Mouse (Mus musculus) hindbrain, embryonic 16.5 days (tissue): ENCODE results near the gene Rarres2. TPM values are rescaled to one million over a fixed set of nuclear protein-coding genes. Genes with fewer than 3 reads are reported as not detected.
A peak's percentile ranks its signal among the peaks of the same experiment; 100 is the strongest.

Source experiments
- ATAC-seq: fragments of 200-750 bp; cut with Nextera tagmentation; 2 replicates; pipeline ENCODE4 v1.8.0; 2017; ENCODE audit warnings: moderate TSS enrichment, moderate library complexity
- H3K27ac ChIP-seq: fragments of 300-500 bp; sonication (generic); 2 replicates; pipeline ENCODE4 v1.5.1; 2014; ENCODE audit warnings: low read depth, mild to moderate bottlenecking, control low read depth, low read length, moderate library complexity
- H3K27me3 ChIP-seq: fragments of 300-500 bp; sonication (generic); replicated peaks from 2 replicates; pipeline ENCODE4 v1.6.1; 2014; ENCODE audit warnings: low read length; ENCODE audit not compliant: control insufficient read depth, insufficient read depth
- H3K36me3 ChIP-seq: fragments of 300-500 bp; sonication (generic); 2 replicates; pipeline ENCODE4 v1.6.1; 2014; ENCODE audit warnings: mild to moderate bottlenecking, low read length, moderate library complexity, mixed read lengths; ENCODE audit not compliant: control insufficient read depth, insufficient read depth
- H3K4me1 ChIP-seq: fragments of 300-500 bp; sonication (generic); 2 replicates; pipeline ENCODE4 v1.6.1; 2014; ENCODE audit warnings: low read depth, low read length; ENCODE audit not compliant: control insufficient read depth, insufficient read depth
- H3K4me2 ChIP-seq: fragments of 300-500 bp; sonication (generic); 2 replicates; pipeline ENCODE4 v1.6.1; 2014; ENCODE audit warnings: mild to moderate bottlenecking, low read length, control low read depth, moderate library complexity
- H3K4me3 ChIP-seq: fragments of 300-500 bp; sonication (generic); 2 replicates; pipeline ENCODE4 v1.5.1; 2014; ENCODE audit warnings: mild to moderate bottlenecking, low read length, control low read depth, moderate library complexity
- H3K9ac ChIP-seq: fragments of 300-500 bp; sonication (generic); 2 replicates; pipeline ENCODE4 v1.6.1; 2014; ENCODE audit warnings: low read depth, mild to moderate bottlenecking, control low read depth, low read length, moderate library complexity
- H3K9me3 ChIP-seq: fragments of 300-500 bp; sonication (generic); 2 replicates; pipeline ENCODE4 v1.6.1; 2014; ENCODE audit warnings: mild to moderate bottlenecking, low read length, moderate library complexity; ENCODE audit not compliant: control insufficient read depth
- WGBS: fragments of 180-500 bp; shearing (Covaris S2); extraction: QIAGEN DNeasy Blood & Tissue Kit; methylation state at CpG from one replicate; pipeline ENCODE4 v1.1.7; 2014; 5-methylcytosine and 5-hydroxymethylcytosine counted together
- polyA plus RNA-seq: library from polyadenylated mRNA; unstranded; fragments of >200 nt; fragmentation: Nextera tagmentation; extraction: Ambion mirVana; gene quantifications from 2 replicates; pipeline ENCODE4 v1.2.1, GENCODE M21; 2015

The Rarres2 gene
- polyA plus RNA-seq, result 7.8 and 8.2 TPM in 2 replicates

DNA sequence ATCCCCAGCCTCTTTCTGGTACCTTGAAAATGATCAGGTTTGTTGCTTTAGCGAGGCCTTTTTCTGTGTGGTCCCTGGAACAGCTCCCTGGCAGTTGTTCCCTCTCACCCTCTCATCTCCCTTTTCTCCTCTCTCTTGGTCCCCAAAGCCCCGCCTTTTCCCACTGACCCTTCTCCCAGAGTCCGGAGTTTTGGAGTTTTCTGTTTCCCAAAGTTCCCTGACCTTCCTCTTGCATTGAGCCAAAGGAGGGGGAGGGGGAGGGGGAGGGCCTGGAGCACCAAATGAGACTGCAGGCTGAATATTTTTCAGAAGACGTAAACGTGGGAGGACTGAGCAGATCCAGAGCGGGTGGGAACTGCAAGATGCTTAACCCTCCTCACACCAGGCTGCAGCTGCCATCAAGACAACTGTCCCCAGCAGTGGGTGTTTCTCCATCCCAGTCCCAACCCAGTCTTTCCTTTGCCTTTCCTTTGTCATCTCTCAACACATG is at the start of gene Rarres2:
Rarres2 (minus strand) TSS at position 218 of the 490 bp plus-strand sequence.
- 35% methylated on average over 6 of the region's 6 CpGs for WGBS
- H3K9ac ChIP-seq, result no peak within 1 kb of the TSS
- H3K36me3 ChIP-seq, result no peaks in the 10 kb centered on the region; the same call in 1 of the 2 replicates
- no peak within 1 kb of the TSS for H3K27ac ChIP-seq
- H3K4me3 ChIP-seq, result no peak within 1 kb of the TSS
- ATAC-seq, result no peak
- no peak within 1 kb of the TSS for H3K4me2 ChIP-seq
- H3K9me3 ChIP-seq, result no peaks in the 10 kb centered on the region
- H3K4me1 ChIP-seq, result peaks cover 3% of the 10 kb centered on the region; the same call in 1 of the 2 replicates
- no peaks in the 10 kb centered on the region for H3K27me3 ChIP-seq

DNA sequence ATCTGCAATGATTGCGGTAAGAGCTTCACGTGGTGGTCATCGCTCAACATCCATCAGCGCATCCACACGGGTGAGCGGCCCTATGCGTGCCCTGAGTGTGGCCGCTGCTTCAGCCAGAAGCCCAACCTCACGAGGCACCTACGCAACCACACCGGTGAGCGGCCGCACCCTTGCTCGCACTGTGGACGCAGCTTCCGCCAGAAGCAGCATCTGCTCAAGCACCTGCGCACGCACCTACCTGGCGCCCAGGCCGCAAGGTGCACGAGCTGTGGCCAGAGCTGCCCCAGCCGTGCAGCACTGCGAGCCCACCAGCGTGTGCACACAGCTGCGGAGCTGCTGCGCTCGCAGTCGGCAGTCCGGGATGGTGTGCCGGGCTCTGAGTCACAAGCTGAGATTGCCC is 47.4 kb upstream of the Rarres2 start:
- no peak for ATAC-seq
- H3K27ac ChIP-seq, result no peak overlapping the region
- no peak overlapping the region for H3K4me3 ChIP-seq
- H3K4me2 ChIP-seq, result no peak overlapping the region
- H3K9ac ChIP-seq, result no peak overlapping the region
- no peaks in the 10 kb centered on the region for H3K27me3 ChIP-seq
- no peaks in the 10 kb centered on the region for H3K4me1 ChIP-seq
- WGBS, result 93% methylated on average over 30 of the region's 30 CpGs
- H3K9me3 ChIP-seq, result no peaks in the 10 kb centered on the region
- peaks cover 19% of the 10 kb centered on the region for H3K36me3 ChIP-seq

DNA sequence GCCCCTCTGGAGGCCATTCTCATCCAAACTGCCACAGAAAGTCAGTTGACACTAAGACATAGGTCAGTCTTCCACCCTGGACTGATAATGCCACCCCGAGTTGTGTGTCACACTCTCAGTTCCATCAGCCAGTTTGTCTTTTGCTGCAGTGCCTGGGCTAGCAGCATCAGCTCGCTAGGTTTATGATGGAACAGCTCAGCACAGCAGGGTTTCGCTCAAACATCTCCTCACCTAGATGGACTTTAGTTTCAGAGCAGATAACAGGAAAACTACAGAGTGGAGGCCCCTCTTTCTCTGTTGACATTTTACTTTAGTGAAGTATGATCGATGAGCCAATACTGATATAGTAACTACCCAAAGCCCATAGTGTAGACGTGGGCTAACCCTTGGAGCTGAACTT is 42.2 kb upstream of the Rarres2 start:
- Histone ChIP-seq H3K36me3 (peaks cover 19% of the 10 kb centered on the region), H3K9me3 (no peaks in the 10 kb centered on the region), H3K4me2 (no peak overlapping the region), H3K9ac (no peak overlapping the region), H3K27me3 (no peaks in the 10 kb centered on the region), H3K27ac (no peak overlapping the region), H3K4me3 (no peak overlapping the region), H3K4me1 (no peaks in the 10 kb centered on the region)
- WGBS, result 93% methylated on average over 5 of the region's 5 CpGs
- ATAC-seq, result no peak

DNA sequence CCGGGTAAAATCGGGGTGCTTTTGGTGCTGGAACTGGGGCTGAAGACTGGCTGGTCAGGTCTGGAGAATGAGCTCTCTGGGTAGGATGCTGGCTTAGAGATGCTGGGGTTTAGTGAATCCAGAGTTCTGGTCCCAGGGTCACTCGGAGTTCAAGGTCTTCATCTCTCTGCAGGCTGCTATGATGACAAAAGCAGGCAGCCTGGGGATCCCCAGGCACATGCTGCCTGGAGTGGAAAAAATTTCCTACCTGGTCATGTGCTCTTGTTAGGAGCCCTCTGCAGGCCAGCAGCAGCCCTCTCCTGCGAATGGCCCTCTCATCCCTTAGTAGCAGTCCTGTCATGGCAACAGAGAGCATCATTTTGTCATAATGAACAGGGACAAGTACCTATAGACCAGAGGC is 40.9 kb upstream of the Rarres2 start:
- H3K9ac ChIP-seq, result no peak overlapping the region
- no peaks in the 10 kb centered on the region for H3K4me1 ChIP-seq
- 87% methylated on average over 4 of the region's 4 CpGs for WGBS
- H3K9me3 ChIP-seq, result no peaks in the 10 kb centered on the region
- no peak overlapping the region for H3K4me2 ChIP-seq
- no peak overlapping the region for H3K4me3 ChIP-seq
- ATAC-seq, result no peak
- no peak overlapping the region for H3K27ac ChIP-seq
- H3K27me3 ChIP-seq, result no peaks in the 10 kb centered on the region
- peaks cover 14% of the 10 kb centered on the region for H3K36me3 ChIP-seq

DNA sequence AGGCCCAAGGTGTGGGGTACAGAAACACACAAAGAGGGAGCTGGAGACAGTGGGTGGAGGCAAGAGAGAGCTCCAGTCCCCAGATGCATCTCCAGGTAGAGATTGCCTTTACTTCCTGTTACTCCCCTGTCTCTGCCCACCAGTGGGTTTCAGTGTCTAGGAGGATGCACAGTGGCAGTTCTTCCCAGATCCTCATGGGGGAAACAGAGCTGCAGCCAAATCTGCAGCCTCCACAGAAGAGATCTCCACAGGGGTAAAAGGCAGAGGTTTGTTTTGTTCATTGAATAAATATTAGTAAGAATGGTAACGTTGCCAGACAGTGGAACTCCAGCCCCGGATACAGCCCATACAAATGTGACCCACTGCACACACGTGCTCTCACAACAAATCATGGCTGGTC is 38.1 kb upstream of the Rarres2 start:
- no peak overlapping the region for H3K27ac ChIP-seq
- H3K27me3 ChIP-seq, result no peaks in the 10 kb centered on the region
- 74% methylated on average over 3 of the region's 3 CpGs for WGBS
- no peak for ATAC-seq
- H3K36me3 ChIP-seq, result peaks cover 14% of the 10 kb centered on the region
- H3K9ac ChIP-seq, result no peak overlapping the region
- H3K4me3 ChIP-seq, result no peak overlapping the region
- H3K4me1 ChIP-seq, result no peaks in the 10 kb centered on the region
- H3K9me3 ChIP-seq, result no peaks in the 10 kb centered on the region
- H3K4me2 ChIP-seq, result no peak overlapping the region

DNA sequence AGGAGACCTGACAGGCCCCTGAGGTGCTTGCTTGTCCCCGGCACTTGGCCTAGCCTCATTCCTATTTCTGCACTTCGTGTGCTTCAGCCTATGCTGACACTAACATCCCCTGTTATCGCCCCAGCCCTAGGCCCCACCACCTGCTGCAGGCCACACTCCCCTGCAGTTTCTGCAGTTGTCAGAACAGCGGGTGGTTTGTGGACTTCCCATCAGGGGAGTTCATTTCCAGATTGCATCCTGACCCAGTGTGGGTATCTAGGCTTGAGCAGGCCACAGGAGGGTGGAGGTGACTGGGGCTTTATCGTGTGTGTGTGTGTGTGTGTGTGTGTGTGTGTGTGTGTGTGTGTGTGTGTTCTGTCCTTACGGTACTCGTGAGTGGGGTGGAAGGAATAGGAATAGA is 36.9 kb upstream of the Rarres2 start:
- Histone ChIP-seq H3K4me3 (no peak overlapping the region), H3K4me2 (no peak overlapping the region), H3K9me3 (no peaks in the 10 kb centered on the region), H3K27ac (no peak overlapping the region), H3K27me3 (no peaks in the 10 kb centered on the region), H3K4me1 (no peaks in the 10 kb centered on the region), H3K9ac (no peak overlapping the region), H3K36me3 (peaks cover 8% of the 10 kb centered on the region)
- WGBS, result 56% methylated on average over 7 of the region's 7 CpGs
- ATAC-seq, result no peak

DNA sequence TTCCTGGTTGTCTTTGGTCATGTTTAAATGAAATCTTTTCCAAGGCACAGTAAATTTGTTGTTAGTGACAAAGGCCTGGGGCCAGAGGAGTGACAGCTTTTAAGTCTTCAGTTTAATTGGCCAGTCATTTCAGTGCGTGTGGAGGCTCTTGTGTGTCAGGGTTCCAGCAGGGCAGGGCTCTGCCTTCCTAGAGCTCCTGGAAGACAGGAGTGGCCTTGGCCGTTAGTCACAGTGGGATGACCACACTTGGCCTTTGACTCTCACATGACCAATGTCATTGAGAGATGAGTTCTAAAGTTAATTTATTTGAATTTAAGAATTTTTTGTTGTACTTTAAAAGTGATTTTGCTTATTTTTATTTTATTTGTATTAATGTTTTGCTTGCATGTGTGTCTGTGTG is 35.5 kb upstream of the Rarres2 start:
- no peak overlapping the region for H3K9ac ChIP-seq
- ATAC-seq, result no peak
- WGBS, result 69% methylated on average over 2 of the region's 2 CpGs

DNA sequence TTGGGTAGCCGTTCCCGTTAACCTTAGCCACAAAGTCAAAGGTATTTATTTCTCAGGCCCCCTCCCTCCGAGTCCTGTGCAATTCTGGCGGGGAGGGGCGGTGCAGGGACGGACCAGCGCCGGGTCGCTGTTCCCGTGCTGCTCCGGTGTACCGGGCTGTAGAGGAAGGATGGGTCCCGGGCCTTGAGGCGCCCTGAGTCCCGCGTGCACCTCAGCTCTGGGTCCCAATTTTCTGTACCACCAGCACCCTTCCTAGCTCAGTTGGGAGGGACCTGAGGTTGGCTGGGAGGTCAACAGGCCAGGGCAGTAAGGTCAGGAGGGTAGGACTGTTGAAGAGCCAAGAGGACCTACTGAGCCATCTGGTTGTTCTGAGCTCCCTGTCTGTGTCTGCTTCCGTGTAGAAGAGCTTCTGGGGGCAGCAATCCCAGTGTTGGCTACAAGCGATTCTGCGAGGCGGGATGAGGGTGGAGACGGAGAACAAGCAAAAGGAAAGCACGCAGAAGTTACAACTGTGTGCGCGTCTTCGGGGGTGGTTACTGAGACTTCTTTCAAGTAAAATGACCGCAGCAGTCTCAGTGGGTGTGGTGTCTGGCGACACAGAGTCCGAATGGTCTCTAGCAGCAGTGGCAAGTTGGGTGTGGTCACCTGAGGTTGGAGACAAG is 29.6 kb upstream of the Rarres2 start:
- Histone ChIP-seq H3K27me3 (no peaks in the 10 kb centered on the region), H3K9ac (peak overlapping the region; percentile 97), H3K4me1 (peaks cover 14% of the 10 kb centered on the region), H3K27ac (peak overlapping the region; percentile 93), H3K9me3 (peaks cover 6% of the 10 kb centered on the region), H3K36me3 (peaks cover 22% of the 10 kb centered on the region), H3K4me3 (peak overlapping the region; percentile 74), H3K4me2 (peak overlapping the region; percentile 91)
- ATAC-seq, result peak; percentile 87
- WGBS, result under 1% methylated on average over 28 of the region's 28 CpGs

More for the DNA sequence above, 35.5 kb upstream of the Rarres2 start:
- H3K4me1 ChIP-seq, result peaks cover 2% of the 10 kb centered on the region
- H3K36me3 ChIP-seq, result no peaks in the 10 kb centered on the region
- no peaks in the 10 kb centered on the region for H3K9me3 ChIP-seq
- no peak overlapping the region for H3K27ac ChIP-seq
- no peak overlapping the region for H3K4me2 ChIP-seq
- H3K4me3 ChIP-seq, result no peak overlapping the region
- H3K27me3 ChIP-seq, result no peaks in the 10 kb centered on the region

DNA sequence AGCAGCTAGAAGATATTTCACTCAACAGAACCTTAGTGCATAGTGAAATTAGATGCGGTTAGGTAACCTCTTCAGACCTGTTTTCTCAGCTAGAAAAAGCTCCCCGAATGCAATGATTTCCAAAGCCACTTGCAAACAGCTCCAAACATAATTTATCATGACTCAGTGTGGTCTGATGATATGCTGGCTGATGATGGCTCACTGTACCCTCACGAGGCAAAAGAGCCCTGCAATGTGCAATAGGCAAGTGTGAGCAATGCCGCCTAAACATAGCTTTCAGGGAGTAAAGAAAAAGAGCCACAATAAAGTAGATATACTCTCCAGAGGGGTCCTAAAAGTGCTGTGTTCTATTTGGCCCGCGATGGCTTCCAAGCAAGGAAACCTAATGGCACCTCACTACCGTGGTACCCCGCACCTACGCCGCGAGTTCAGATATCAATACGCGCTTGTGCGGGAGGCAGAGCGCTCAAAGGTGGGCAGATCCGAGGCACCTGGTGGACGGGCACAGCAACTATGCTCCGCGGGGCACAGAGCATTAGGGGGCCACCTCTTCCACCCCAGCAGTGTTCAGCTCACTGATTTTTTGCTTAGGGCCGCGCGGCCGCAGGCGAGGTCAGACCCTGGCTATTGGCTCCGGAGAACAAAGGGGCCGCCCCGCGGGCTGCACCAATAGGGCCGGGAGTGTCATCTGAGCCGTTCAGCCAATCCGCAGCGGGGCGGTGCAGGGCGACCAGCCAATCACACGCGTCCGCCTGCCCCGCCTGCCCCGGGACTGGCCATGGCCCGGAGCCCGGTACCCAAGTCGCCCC is 28.9 kb upstream of the Rarres2 start, which contains the start of gene Zfp775:
Zfp775 (plus strand) TSS at position 793 of the 809 bp plus-strand sequence.
- H3K4me1 ChIP-seq, result peaks cover 14% of the 10 kb centered on the region
- peak within 1 kb of the TSS; percentile 74 for H3K4me3 ChIP-seq
- no peaks in the 10 kb centered on the region for H3K27me3 ChIP-seq
- H3K27ac ChIP-seq, result peak within 1 kb of the TSS; percentile 93
- peak; percentile 99 for ATAC-seq
- H3K36me3 ChIP-seq, result peaks cover 29% of the 10 kb centered on the region
- WGBS, result 3% methylated on average over 42 of the region's 42 CpGs
- H3K9me3 ChIP-seq, result peaks cover 14% of the 10 kb centered on the region
- H3K9ac ChIP-seq, result peak within 1 kb of the TSS; percentile 97
- H3K4me2 ChIP-seq, result peak within 1 kb of the TSS; percentile 91
